Mouse (Mus musculus): ENCODE results near the gene Klk1b16.

DNA sequence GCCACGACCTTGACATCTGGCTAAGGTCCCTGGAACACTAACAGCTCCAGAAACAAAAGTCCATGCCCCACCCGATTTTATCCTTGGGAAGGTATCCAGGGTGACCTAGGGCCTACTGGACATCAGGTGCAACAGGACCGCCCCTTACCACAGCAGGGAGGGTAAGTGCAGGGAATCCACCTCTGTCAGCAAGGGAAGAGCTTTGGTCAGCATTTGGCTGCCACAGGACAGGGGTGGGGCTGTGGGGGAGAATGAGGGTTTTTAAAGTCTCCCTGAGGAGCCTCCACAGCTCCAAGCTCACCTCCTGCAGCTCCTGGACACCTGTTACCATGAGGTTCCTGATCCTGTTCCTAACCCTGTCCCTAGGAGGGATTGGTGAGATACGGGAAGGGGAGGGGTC lies 24.2 kb upstream of the Klk1b16 start, which contains the start of gene Klk1b22:
- no peak for TF ChIP-seq EP300 (IDR thresholded peaks at IDR 0.05; ENCODE audit: low read depth in 1 of 2, low read length in 2 of 2)
- TF ChIP-seq CTCF (IDR thresholded peaks at IDR 0.05 in 2 of 3, conservative IDR thresholded peaks at IDR 0.05 in 1 of 3; ENCODE audit: control insufficient read depth in 1 of 3, insufficient read depth in 1 of 3, low read depth in 2 of 3, low read length in 3 of 3, poor library complexity in 1 of 3, severe bottlenecking in 1 of 3), result no peak
- TF ChIP-seq POLR2A (IDR thresholded peaks at IDR 0.05; ENCODE audit: control insufficient read depth in 1 of 2, insufficient read depth in 1 of 2, low read depth in 1 of 2, low read length in 2 of 2, poor library complexity in 1 of 2), result no peak
- TF ChIP-seq POLR2AphosphoS5 (IDR thresholded peaks at IDR 0.05; ENCODE audit: borderline replicate concordance, low read depth, low read length), result no peak
